Mouse (Mus musculus) liver, adult 10 weeks (tissue): ENCODE measurements around the gene Olfr1329. TPM values are rescaled to one million over a fixed set of nuclear protein-coding genes. Genes with fewer than 3 reads are reported as not detected.

Experiments
- polyA plus RNA-seq: library from polyadenylated mRNA; stranded (reverse); fragments of 350-450 nt; fragmentation: Illumina TruSeq; extraction: RNeasy Lipid Tissue Mini Kit (QIAGEN cat#74804); gene quantifications from one replicate; pipeline ENCODE4 v1.2.3, GENCODE M21; 2014; ENCODE audit warnings: low read depth, low replicate concordance

Olfr1329 gene
- not detected for polyA plus RNA-seq

GRCm38 (mm10) chr4:118917365-118917764 is at the start of gene Olfr1329:
Olfr1329 (minus strand) TSS chr4:118917465.

GRCm38 (mm10) chr4:118961141-118961628 is 43.9 kb upstream of the Olfr1329 start, which contains the start of gene Lao1:
Lao1 (plus strand) TSS chr4:118961578.

GRCm38 (mm10) chr4:118938512-118938911 is 21.2 kb upstream of the Olfr1329 start, which contains the start of gene Olfr1328:
Olfr1328 (minus strand) TSS chr4:118938612.

GRCm38 (mm10) chr4:118888297-118888696 is 29.0 kb downstream of the Olfr1329 start, which contains the start of gene Olfr1330:
Olfr1330 (plus strand) TSS chr4:118888597.

Other genes with a start within 250 kb of the Olfr1329 start
- gene Olfr1342, start 224.7 kb downstream of the Olfr1329 start, polyA plus RNA-seq = not detected
- gene Olfr1341, start 213.9 kb downstream of the Olfr1329 start, polyA plus RNA-seq = not detected
- gene Olfr1340, start 197.3 kb downstream of the Olfr1329 start, polyA plus RNA-seq = not detected
- not detected for gene Olfr1339, start 185.3 kb downstream of the Olfr1329 start, polyA plus RNA-seq
- gene Olfr1338, start 158.7 kb downstream of the Olfr1329 start, polyA plus RNA-seq = not detected
- gene Olfr1337, start 134.9 kb downstream of the Olfr1329 start, polyA plus RNA-seq = not detected
- not detected for gene Olfr1335, start 107.5 kb downstream of the Olfr1329 start, polyA plus RNA-seq
- gene Olfr1333, start 81.2 kb downstream of the Olfr1329 start, polyA plus RNA-seq = not detected
- not detected for gene Olfr1331, start 52.8 kb downstream of the Olfr1329 start, polyA plus RNA-seq
- gene Olfr1330, start 28.9 kb downstream of the Olfr1329 start, polyA plus RNA-seq = not detected
- not detected for gene Olfr1328, start 21.1 kb upstream of the Olfr1329 start, polyA plus RNA-seq
- not detected for gene Lao1, start 44.1 kb upstream of the Olfr1329 start, polyA plus RNA-seq
- gene Slc2a1, start 191.2 kb upstream of the Olfr1329 start, polyA plus RNA-seq = 1.4 TPM